Mouse (Mus musculus): ENCODE data around the gene P2ry6.

DNA sequence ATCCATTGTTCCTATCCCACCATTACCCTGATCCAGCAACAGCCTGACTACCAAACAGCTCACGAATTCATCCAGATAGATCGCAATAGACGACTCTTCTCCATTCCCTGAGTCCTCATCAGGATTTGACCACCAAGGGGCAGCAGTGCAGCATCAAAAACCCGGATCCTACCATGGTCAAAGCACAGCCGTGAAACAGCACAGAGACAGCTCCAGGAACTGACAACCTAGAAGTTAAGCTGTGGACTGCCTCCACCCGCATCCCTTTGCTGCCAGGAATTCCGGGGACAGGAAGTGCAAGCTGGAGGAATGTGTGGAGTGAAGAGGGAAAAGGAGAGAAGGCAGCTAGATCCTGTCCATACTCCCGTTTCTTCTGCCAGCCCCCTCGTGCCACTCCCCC, 13.6 kb upstream of the P2ry6 start:
- TF ChIP-seq CHD2 (IDR thresholded peaks at IDR 0.05; ENCODE audit: low read depth, low read length) (no peak), MAFK (IDR thresholded peaks at IDR 0.05; ENCODE audit: insufficient read depth, low read depth, low read length) (no peak), ZC3H11A (IDR thresholded peaks at IDR 0.05; ENCODE audit: borderline replicate concordance, low read depth, low read length) (peak; percentile 52; the same call in 1 of the 2 replicates), HCFC1 (IDR thresholded peaks at IDR 0.05; ENCODE audit: borderline replicate concordance, insufficient read depth, low read length) (no peak)

Measured in ES-E14 (cell line).